Mouse (Mus musculus) midbrain, embryonic 10.5 days (tissue): ENCODE measurements around the gene Prkg2. TPM values are rescaled to one million over a fixed set of nuclear protein-coding genes. Genes with fewer than 3 reads are reported as not detected.

ENCODE experiments used
- polyA plus RNA-seq: library from polyadenylated mRNA; unstranded; fragments of >200 nt; fragmentation: Nextera tagmentation; extraction: Ambion mirVana; gene quantifications from 2 replicates; pipeline ENCODE4 v1.2.1, GENCODE M21; 2016

Gene Prkg2
- polyA plus RNA-seq, 1 experiment from 2014 or later: 0.90 TPM

Other genes with a start within 250 kb of the Prkg2 start
- 0.10 and 0.41 TPM in 2 replicates for gene Bmp3, start 182.9 kb downstream of the Prkg2 start, polyA plus RNA-seq